Mouse (Mus musculus) heart, adult 2 months (tissue): Measurements from ENCODE around the gene Ces1f.

Source experiments
- CTCF ChIP-seq: fragments of 200-600 bp; IDR thresholded peaks from 2 replicates; pipeline ENCODE4 v1.8.1; 2022; ENCODE audit warnings: antibody characterized with exemption, mild to moderate bottlenecking, moderate library complexity
- EP300 ChIP-seq: fragments of 200-500 bp; IDR thresholded peaks from 2 replicates; pipeline ENCODE4 v1.6.1; 2011; ENCODE audit warnings: low read depth, low read length, control low read depth; ENCODE audit not compliant: insufficient read depth

DNA sequence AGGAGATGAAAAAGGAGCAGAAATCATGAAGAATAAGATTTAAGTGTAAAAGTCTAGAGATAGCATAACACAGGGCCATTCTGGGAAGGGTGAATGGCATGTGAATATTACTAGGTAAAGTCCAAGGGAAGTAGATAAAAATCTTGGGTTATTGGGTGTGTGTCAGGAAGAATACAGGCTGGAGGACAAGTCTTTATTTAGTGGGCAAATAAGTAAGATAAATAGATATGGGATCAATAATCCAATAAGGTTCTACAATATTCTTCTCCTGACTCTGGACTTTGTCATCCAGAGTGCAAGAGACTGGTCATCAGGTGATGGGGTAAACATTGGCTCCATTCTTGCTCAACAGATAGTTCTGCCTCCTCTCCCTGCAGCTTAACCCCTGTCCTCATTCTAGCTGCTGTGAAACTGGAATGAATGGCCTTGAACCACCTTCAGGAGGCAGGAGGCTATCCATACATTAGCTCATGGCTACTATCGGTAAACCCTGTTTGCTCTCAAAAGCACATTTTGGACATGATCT is 27.1 kb downstream of the Ces1f start:
- no peak for TF ChIP-seq CTCF
- TF ChIP-seq EP300, result no peak
